Mouse (Mus musculus): ENCODE results near the gene Elp4.

- TF ChIP-seq CTCF (IDR thresholded peaks at IDR 0.05; ENCODE audit: insufficient read depth, low read length) (no peak), POLR2A (IDR thresholded peaks at IDR 0.05; ENCODE audit: borderline replicate concordance, extremely low read depth, low read depth, low read length) (no peak)
Observed at GRCm38 (mm10) chr2:105688011-105688410, 216.4 kb downstream of the Elp4 start.

Data from lung, adult 2 months (tissue).